Mouse (Mus musculus) neural tube, embryonic 13.5 days (tissue): Measurements from ENCODE around the gene Tex26. TPM values are rescaled to one million over a fixed set of nuclear protein-coding genes. Genes with fewer than 3 reads are reported as not detected.

ENCODE experiments used
- ATAC-seq: fragments of 200-750 bp; cut with Nextera tagmentation; 2 replicates; pipeline ENCODE4 v1.8.0; 2017; ENCODE audit warnings: low read depth, mild to moderate bottlenecking, moderate TSS enrichment, moderate library complexity
- H3K27ac ChIP-seq: fragments of 300-500 bp; sonication (generic); replicated peaks from 2 replicates; pipeline ENCODE4 v1.5.1; 2015; ENCODE audit warnings: moderate library complexity, mild to moderate bottlenecking, inconsistent platforms
- H3K27me3 ChIP-seq: fragments of 300-500 bp; sonication (generic); 2 replicates; pipeline ENCODE4 v1.6.1; 2015; ENCODE audit warnings: mild to moderate bottlenecking, inconsistent platforms
- H3K36me3 ChIP-seq: fragments of 300-500 bp; sonication (generic); 2 replicates; pipeline ENCODE4 v1.6.1; 2015; ENCODE audit warnings: mild to moderate bottlenecking, inconsistent platforms
- H3K4me1 ChIP-seq: fragments of 300-500 bp; sonication (generic); replicated peaks from 2 replicates; pipeline ENCODE4 v1.6.1; 2015; ENCODE audit warnings: inconsistent platforms
- H3K4me2 ChIP-seq: fragments of 300-500 bp; sonication (generic); 2 replicates; pipeline ENCODE4 v1.6.1; 2015; ENCODE audit warnings: inconsistent platforms, mild to moderate bottlenecking, moderate library complexity
- H3K4me3 ChIP-seq: fragments of 300-500 bp; sonication (generic); 2 replicates; pipeline ENCODE4 v1.5.1; 2015; ENCODE audit warnings: mild to moderate bottlenecking, inconsistent platforms
- H3K9ac ChIP-seq: fragments of 300-500 bp; sonication (generic); 2 replicates; pipeline ENCODE4 v1.6.1; 2015; ENCODE audit warnings: moderate library complexity, mild to moderate bottlenecking, inconsistent platforms
- H3K9me3 ChIP-seq: fragments of 300-500 bp; sonication (generic); 2 replicates; pipeline ENCODE4 v1.6.1; 2016; ENCODE audit warnings: inconsistent platforms
- WGBS: fragments of 180-500 bp; shearing (Covaris S2); methylation state at CpG from one replicate; pipeline ENCODE4 v1.1.7; 2015; 5-methylcytosine and 5-hydroxymethylcytosine counted together
- polyA plus RNA-seq: library from polyadenylated mRNA; unstranded; fragments of >200 nt; fragmentation: Nextera tagmentation; extraction: Ambion mirVana; gene quantifications from 2 replicates; pipeline ENCODE4 v1.2.1, GENCODE M21; 2015

Gene Tex26
- polyA plus RNA-seq, 1 experiment from 2014 or later = 0.54 TPM

DNA sequence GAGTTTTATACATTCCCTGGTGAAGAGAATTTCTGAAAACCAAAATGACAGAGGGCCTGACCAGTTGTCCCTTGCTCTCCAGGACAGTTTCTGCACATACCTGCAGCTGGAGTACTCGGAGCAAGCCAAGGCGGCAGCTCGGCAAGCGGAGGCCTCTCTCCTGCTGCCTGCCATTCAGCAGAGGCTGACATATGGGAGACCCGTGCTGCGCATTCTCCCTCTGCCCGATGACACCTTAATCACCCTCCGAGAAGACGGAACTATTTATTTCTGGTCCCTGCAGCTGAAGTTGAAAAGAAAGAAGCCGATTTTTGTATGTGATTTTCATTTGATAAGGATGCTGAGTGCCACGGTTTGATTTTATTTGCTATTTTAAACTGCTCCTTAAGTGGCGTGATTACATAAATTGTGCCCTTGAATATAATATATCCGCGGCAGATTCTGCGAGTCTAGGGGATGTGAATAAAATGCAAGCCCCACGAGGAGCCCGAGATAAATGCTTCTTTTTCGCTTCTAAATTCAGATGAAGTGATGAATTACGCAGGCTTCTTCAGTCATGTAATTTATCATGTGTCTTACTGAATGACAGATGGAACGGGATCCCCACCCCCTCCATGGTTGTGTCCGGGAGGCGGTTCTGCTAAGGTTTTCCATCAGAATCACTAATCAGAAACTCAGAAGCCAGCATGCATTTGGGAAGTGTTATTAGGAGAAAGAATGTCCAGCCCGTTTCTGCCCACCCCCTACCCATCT is 64.1 kb downstream of the Tex26 start:
- H3K9me3 ChIP-seq = no peaks in the 10 kb centered on the region
- H3K9ac ChIP-seq = no peak overlapping the region; the same call in 1 of the 2 replicates
- no peaks in the 10 kb centered on the region for H3K36me3 ChIP-seq
- no peak for ATAC-seq
- H3K4me1 ChIP-seq = peaks cover 23% of the 10 kb centered on the region
- WGBS = 43% methylated on average over 23 of the region's 23 CpGs
- H3K27ac ChIP-seq = peak overlapping the region; percentile 30
- H3K27me3 ChIP-seq = no peaks in the 10 kb centered on the region
- peak overlapping the region; percentile 22; the same call in 1 of the 2 replicates for H3K4me2 ChIP-seq
- H3K4me3 ChIP-seq = no peak overlapping the region

DNA sequence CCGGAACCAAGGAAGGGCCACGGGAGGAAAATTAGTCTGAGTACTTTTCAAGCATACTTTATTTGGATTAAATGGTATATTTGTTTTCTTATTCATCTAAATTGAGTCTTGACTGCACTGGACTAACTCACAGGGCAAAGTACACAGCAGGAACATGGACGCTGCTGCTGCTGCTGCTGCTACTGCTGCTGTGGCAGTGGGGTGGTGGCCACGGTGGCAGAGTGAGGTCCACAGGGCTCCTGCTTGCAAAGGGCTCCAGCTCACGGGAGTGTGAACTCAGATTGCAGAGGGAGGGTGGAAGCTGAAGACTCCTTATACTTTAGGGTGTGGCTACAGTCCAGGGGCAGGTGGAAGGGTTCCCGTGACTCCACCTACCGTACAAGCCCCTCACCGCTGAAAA is 65.5 kb downstream of the Tex26 start:
- Histone ChIP-seq H3K4me3 (no peak overlapping the region), H3K27me3 (no peaks in the 10 kb centered on the region), H3K27ac (no peak overlapping the region), H3K4me2 (no peak overlapping the region), H3K36me3 (no peaks in the 10 kb centered on the region), H3K9me3 (no peaks in the 10 kb centered on the region), H3K9ac (no peak overlapping the region), H3K4me1 (peaks cover 21% of the 10 kb centered on the region)
- WGBS = 78% methylated on average over 8 of the region's 8 CpGs
- no peak for ATAC-seq

DNA sequence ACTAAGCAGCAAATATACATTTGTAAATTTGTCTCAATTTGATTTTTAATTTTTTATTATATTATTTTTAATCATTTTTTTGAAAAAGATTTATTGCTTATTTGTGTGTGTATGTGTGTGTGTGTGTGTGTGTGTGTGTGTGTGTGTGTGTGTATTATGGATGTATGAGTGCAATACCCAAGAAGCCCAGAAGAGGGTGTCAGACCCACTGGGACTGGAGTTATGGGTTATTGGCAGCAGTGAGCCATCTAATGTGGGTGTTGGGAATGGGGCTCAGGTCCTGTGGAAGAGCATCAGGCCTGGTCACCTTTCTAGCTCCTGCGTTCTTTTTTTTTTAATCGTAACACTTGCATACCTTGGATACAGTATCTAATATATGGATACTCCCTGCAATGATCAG is 66.6 kb downstream of the Tex26 start:
- Histone ChIP-seq H3K9ac (no peak overlapping the region), H3K4me1 (peaks cover 26% of the 10 kb centered on the region), H3K9me3 (no peaks in the 10 kb centered on the region), H3K4me2 (no peak overlapping the region), H3K4me3 (no peak overlapping the region), H3K36me3 (no peaks in the 10 kb centered on the region), H3K27ac (no peak overlapping the region), H3K27me3 (no peaks in the 10 kb centered on the region)
- WGBS = 92% methylated on average over 2 of the region's 2 CpGs
- ATAC-seq = no peak

DNA sequence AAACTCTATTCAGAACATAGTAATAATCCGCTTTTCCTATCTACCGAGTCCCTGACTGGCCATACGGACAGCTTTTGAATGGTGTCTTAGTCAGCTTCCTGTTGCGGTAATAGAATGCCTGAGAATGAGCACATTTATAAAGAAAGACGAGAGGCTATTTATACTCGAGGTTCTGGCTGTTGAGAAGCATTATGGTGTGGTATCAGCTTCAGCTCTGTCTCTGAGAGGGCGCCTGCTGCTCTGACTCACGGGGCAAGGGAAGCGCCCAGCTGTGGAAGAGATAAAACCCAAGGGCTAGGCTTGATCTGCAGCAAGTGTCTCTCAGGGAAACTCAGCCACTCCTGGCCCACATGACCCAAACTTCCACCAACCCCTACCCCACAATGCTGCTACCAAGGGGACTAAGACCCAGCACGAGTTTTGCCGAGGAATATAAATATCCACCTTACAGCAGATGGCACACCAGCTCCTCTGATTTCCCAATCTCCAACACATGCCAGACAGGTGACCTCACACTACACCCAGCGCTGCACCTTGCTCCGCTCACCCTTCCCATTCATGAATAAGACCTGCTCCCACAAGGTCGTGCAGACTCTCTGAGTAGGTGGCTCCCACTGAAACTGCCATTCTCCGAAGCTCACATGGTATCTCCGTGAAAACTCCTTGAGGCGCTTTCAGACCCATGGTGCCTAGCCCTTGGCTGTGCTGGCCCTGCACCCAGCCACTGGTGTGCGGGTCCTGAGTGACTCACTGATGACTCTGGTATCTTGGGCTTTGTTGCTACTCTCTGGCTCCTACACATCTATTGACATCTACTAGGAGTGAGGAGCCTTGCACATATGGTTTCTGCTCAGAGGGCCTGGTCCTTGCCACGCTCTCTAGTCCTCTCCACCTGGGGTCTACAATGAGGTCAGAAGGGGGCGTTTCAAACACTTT is 68.9 kb downstream of the Tex26 start:
- H3K4me3 ChIP-seq = no peak overlapping the region
- no peak for ATAC-seq
- no peak overlapping the region for H3K27ac ChIP-seq
- H3K4me1 ChIP-seq = peaks cover 29% of the 10 kb centered on the region
- 83% methylated on average over 20 of the region's 20 CpGs for WGBS
- no peak overlapping the region for H3K9ac ChIP-seq
- H3K9me3 ChIP-seq = no peaks in the 10 kb centered on the region
- no peak overlapping the region for H3K4me2 ChIP-seq
- no peaks in the 10 kb centered on the region for H3K27me3 ChIP-seq
- H3K36me3 ChIP-seq = no peaks in the 10 kb centered on the region

DNA sequence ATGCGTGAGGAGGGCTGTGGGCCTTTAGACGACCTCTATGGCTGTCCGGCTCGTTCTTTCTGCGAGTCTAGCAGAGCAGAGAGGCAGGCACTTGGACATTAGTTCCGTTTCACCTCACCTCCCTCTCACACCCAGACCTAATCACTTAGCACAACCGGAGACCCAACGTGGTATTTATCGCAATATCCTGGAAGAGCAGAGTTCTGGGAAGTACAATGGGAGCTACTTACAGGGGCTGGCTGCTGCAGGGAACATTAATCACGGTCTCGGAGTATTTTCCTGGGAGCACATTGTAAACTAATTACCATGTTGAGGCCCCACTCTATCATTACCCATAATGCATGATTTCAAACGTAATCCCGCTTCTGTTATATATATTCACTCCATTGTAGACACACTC is 70.9 kb downstream of the Tex26 start:
- Histone ChIP-seq H3K4me3 (no peak overlapping the region), H3K4me2 (0 out of 2 replicates have a peak overlapping the region, but pooled peaks have one; percentile 4), H3K36me3 (no peaks in the 10 kb centered on the region), H3K4me1 (peaks cover 40% of the 10 kb centered on the region), H3K27me3 (no peaks in the 10 kb centered on the region), H3K9me3 (no peaks in the 10 kb centered on the region), H3K9ac (no peak overlapping the region), H3K27ac (peak overlapping the region; percentile 68)
- ATAC-seq = no peak
- WGBS = 26% methylated on average over 13 of the region's 13 CpGs

DNA sequence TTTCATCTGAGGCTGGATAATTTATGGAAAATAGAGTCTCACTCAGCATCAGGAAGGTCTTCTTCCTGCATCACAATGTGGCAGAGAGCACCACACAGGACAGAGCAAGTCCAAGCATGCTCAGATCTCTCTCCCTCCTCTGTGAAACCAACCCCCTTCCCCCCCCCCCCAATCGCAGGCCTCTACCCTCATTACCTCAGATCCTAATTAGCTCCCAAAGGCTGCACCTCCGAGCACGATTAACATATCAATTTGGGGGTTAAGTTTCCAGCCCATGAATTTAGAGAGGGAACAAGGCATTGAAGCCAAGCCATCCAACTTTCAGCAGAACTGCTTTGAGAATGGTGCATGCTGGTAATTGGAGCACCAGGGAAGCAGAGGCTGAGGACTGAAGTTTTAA is 73.2 kb downstream of the Tex26 start:
- H3K36me3 ChIP-seq = no peaks in the 10 kb centered on the region
- H3K4me3 ChIP-seq = no peak overlapping the region
- H3K9me3 ChIP-seq = no peaks in the 10 kb centered on the region
- no peak overlapping the region for H3K4me2 ChIP-seq
- H3K4me1 ChIP-seq = peaks cover 53% of the 10 kb centered on the region
- no peak overlapping the region for H3K9ac ChIP-seq
- no peak overlapping the region for H3K27ac ChIP-seq
- ATAC-seq = no peak
- WGBS = 16% methylated on average over 3 of the region's 3 CpGs
- H3K27me3 ChIP-seq = no peaks in the 10 kb centered on the region

DNA sequence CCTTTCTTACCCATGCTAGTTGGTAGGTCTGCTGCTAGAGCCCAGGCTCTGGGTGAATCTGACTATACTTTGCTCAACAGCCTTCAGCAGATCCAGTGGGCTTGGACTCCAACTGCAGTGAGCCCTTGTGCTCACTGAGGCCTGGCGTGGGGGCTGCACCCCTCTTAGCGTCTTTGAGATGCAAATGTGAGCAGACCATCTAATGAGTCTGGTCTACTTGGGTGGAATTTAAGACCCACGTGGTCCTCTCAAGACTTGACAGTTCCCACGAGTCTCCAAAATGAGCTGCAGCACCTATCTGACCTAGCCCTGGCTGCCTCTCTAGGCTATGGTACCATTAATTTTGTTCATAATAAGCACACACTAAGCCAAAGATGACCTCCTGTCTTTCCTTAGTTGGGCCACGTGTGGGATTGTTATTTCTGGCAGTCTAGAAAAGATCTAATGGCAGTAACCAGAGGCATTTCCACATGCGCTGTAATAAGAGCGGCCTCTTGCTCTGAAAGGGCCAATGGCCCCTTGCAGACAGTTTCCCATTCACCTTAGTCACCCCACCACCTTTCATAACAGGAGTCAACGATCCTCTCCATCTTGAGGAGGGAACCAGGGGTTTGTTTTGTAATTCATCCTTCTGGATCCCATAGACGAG is 74.1 kb downstream of the Tex26 start:
- H3K27me3 ChIP-seq = no peaks in the 10 kb centered on the region
- ATAC-seq = 0 out of 2 replicates have a peak, but pooled peaks have one; percentile 13
- no peak overlapping the region for H3K9ac ChIP-seq
- WGBS = 24% methylated on average over 9 of the region's 9 CpGs
- H3K4me3 ChIP-seq = no peak overlapping the region
- peaks cover 53% of the 10 kb centered on the region for H3K4me1 ChIP-seq
- no peaks in the 10 kb centered on the region for H3K9me3 ChIP-seq
- peak overlapping the region; percentile 72 for H3K27ac ChIP-seq
- H3K4me2 ChIP-seq = peak overlapping the region; percentile 37
- no peaks in the 10 kb centered on the region for H3K36me3 ChIP-seq

DNA sequence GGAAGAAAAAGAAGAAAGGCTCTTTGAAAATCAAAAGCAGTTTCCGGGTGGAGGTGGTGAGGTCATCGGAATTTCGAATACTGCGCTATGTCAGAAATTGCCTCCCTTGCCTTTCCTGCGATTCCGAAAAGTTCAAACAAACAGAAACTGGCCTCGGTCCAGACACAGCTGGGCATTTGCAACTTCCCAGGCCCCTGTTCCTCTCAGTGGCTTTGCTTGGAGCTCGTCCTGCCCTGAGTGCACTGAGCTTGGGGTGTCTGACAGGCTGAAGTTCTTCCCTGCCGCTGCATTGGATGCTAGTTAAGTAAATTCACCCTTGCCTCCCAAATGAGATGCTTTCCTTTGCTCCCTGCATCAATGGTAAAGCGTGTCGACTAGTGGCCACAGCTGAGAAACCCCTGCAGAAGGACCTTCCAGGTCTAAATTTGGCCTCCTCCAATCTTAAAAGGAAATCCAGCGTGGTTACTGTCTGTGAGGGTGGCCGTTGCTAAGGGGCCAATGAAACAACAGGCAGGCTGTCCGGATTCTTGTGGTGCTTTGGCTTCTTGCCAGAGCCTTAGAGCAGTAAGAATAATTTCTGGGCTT is 74.7 kb downstream of the Tex26 start:
- H3K36me3 ChIP-seq = no peaks in the 10 kb centered on the region
- peak; percentile 61 for ATAC-seq
- WGBS = 10% methylated on average over 14 of the region's 14 CpGs

DNA sequence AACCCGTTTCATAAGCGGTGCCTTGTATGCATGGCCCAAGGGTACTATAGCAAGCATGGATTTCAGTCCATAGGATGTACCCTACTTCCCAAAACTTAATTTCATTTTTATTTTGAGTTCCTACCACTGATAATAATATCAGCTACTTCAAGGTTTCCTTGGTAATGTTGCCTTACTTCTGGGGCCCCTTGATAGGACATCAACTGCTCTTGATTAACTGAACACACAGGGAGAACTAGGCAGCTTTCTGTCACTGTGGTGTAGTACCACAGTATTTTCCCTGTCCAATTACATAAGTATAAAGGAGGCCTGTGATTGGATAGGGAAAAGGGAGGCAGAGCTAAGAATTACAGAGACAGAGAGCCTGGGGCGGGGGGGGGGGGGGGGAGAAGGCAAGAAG is 75.4 kb downstream of the Tex26 start:
- Histone ChIP-seq H3K4me1 (peaks cover 50% of the 10 kb centered on the region), H3K36me3 (no peaks in the 10 kb centered on the region), H3K9me3 (no peaks in the 10 kb centered on the region), H3K27ac (peak overlapping the region; percentile 72), H3K4me2 (peak overlapping the region; percentile 37; the same call in 1 of the 2 replicates), H3K4me3 (no peak overlapping the region), H3K9ac (no peak overlapping the region), H3K27me3 (no peaks in the 10 kb centered on the region)
- ATAC-seq = no peak
- 49% methylated on average over 3 of the region's 3 CpGs for WGBS

More for the DNA sequence above, 74.7 kb downstream of the Tex26 start:
- peak overlapping the region; percentile 26 for H3K9ac ChIP-seq
- H3K9me3 ChIP-seq = no peaks in the 10 kb centered on the region
- peak overlapping the region; percentile 37 for H3K4me2 ChIP-seq
- H3K27ac ChIP-seq = peak overlapping the region; percentile 72
- peaks cover 53% of the 10 kb centered on the region for H3K4me1 ChIP-seq
- H3K4me3 ChIP-seq = no peak overlapping the region
- H3K27me3 ChIP-seq = no peaks in the 10 kb centered on the region

DNA sequence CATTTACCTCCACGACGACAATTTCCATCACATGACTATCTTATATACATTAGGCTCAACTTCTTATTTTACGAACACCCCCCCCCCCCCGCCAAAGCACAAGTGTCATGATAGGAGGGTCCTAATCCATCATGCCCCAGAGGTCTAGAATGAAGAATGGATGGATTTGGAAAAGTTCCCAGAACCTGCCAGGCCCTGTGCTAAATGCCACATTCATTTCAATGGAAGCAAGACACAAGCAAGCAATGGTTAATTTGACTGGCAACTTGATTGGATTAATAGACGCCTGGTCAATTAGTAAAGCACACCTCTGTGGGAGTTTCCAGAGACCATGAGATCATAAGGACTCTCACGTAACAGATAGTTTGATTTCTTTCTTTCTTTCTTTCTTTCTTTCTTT is 77.7 kb downstream of the Tex26 start:
- Histone ChIP-seq H3K9ac (no peak overlapping the region), H3K27me3 (no peaks in the 10 kb centered on the region), H3K4me3 (no peak overlapping the region), H3K9me3 (no peaks in the 10 kb centered on the region), H3K4me2 (no peak overlapping the region), H3K4me1 (peaks cover 47% of the 10 kb centered on the region), H3K36me3 (no peaks in the 10 kb centered on the region), H3K27ac (no peak overlapping the region)
- WGBS = 69% methylated on average over 6 of the region's 6 CpGs
- ATAC-seq = no peak
